Mouse (Mus musculus) kidney, adult 2 months (tissue): ENCODE measurements around the gene Sln.

ENCODE experiments used
- CTCF ChIP-seq: fragments of 200-500 bp; conservative IDR thresholded peaks from 2 replicates; pipeline ENCODE4 v1.5.1; 2011; ENCODE audit warnings: low read depth, mild to moderate bottlenecking, control low read depth, low read length, moderate library complexity, mixed read lengths; ENCODE audit not compliant: insufficient read depth, insufficient read length
- POLR2A ChIP-seq: fragments of 200-500 bp; IDR thresholded peaks from one replicate; pipeline ENCODE4 v1.6.1; 2011; ENCODE audit warnings: low read depth, low read length, control low read depth

GRCm38 (mm10) chr9:53873239-53873638 is 23.3 kb downstream of the Sln start:
- TF ChIP-seq CTCF (no peak), POLR2A (no peak)
